Mouse (Mus musculus): Measurements from ENCODE around the gene Baiap3. TPM values are rescaled to one million over a fixed set of nuclear protein-coding genes. Genes with fewer than 3 reads are reported as not detected.
"Not testable (repeated sequence)": the region's sequence is repeated elsewhere in the genome, so short reads cannot be mapped to it uniquely, and the experiment has no call there.

Gene Baiap3
- polyA plus RNA-seq, 1 experiment from 2014 or later = 0.76 TPM

DNA sequence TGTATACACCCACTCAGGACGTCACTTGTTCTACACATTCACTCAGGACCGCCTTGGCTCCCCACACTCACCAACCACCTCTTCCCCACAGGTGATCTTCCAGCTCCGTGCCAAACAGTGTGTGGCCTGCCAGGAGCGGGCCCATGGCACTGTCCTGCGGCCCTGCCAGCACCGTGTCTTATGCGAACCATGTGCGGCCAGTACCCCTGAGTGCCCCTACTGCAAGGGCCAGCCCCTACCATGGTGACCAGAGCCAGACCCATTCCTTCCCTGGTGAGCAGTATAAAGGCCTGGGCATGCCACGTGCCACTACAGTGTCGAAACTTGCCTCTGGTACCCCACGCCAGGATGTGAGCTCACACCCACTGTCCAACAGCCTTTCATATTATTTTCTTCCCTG is 24.5 kb downstream of the Baiap3 start:
- H3K36me3 ChIP-seq (ENCODE audit: control insufficient read depth, insufficient read depth, low read length) = peaks cover 39% of the 10 kb centered on the region; the same call in 1 of the 2 replicates
- H3K4me2 ChIP-seq (replicated peaks; ENCODE audit: low read depth, low read length); H3K27me3 ChIP-seq (ENCODE audit: control insufficient read depth, insufficient read depth, low read length); H3K9ac ChIP-seq (ENCODE audit: low read depth, low read length); H3K27ac ChIP-seq (ENCODE audit: low read depth, low read length); H3K4me1 ChIP-seq (ENCODE audit: control insufficient read depth, insufficient read depth, low read length); H3K4me3 ChIP-seq (ENCODE audit: low read length); ATAC-seq (ENCODE audit: low FRiP score, low TSS enrichment); H3K9me3 ChIP-seq (ENCODE audit: control insufficient read depth, low read length): not testable (repeated sequence)
- WGBS = 83% methylated on average over 3 of the region's 11 CpGs

DNA sequence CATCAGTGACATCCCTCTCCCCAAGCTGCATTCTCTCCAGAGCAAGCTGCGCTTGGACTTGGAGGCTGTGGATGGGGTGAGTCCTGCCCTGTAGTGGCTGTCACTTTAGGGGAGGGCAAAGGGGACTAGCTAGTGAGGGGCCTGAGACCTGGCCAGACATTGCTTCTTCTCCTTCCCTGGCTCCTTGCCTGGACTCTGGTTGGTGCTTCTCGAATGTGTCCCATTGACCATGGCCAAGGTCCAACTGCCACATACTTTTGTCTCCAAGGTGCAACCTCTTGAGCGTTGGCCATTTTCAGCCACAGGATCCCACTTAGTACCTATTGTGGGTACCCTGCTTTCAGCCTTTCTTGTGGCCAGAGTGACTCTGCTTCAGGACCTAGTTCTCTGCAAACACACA is 25.5 kb downstream of the Baiap3 start:
- ATAC-seq (ENCODE audit: low FRiP score, low TSS enrichment) = no peak
- Histone ChIP-seq H3K4me1 (ENCODE audit: control insufficient read depth, insufficient read depth, low read length) (no peaks in the 10 kb centered on the region), H3K9ac (ENCODE audit: low read depth, low read length) (no peak overlapping the region), H3K27ac (ENCODE audit: low read depth, low read length) (no peak overlapping the region), H3K4me3 (ENCODE audit: low read length) (no peak overlapping the region), H3K4me2 (replicated peaks; ENCODE audit: low read depth, low read length) (no peak overlapping the region), H3K36me3 (ENCODE audit: control insufficient read depth, insufficient read depth, low read length) (peaks cover 35% of the 10 kb centered on the region; the same call in 1 of the 2 replicates), H3K27me3 (ENCODE audit: control insufficient read depth, insufficient read depth, low read length) (no peaks in the 10 kb centered on the region), H3K9me3 (ENCODE audit: control insufficient read depth, low read length) (no peaks in the 10 kb centered on the region)
- WGBS = 93% methylated on average over 3 of the region's 3 CpGs

DNA sequence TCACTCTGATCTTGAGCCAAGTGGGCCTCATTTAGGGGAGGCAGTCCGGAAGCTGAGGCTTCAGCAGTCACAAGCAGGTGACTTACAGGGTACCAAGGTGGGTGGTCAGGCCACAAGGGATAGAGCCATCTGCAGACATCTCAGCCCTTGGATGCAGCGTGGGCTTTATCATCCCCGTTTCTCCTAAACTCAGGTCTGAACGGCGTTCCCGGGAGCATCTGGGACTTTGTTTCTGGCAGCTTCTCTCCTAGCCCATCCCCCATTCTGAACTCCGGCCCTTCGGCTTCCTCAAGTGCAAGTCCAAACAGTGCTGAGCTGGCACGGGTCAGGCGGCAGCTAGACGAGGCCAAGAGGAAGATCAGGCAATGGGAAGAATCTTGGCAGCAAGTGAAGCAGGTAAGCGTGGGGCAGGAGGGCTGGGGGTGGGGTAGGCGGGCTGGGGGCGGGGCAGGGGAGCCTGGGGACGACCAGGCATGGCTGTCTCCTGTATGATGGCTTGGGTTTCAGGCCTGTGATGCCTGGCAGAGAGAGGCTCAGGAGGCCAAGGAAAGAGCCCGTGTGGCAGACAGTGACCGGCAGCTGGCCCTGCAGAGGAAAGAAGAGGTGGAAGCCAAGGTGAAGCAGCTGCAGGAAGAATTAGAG is 26.0 kb downstream of the Baiap3 start:
- not testable (repeated sequence) for ATAC-seq (ENCODE audit: low FRiP score, low TSS enrichment); H3K9me3 ChIP-seq (ENCODE audit: control insufficient read depth, low read length); H3K4me2 ChIP-seq (replicated peaks; ENCODE audit: low read depth, low read length); H3K4me3 ChIP-seq (ENCODE audit: low read length); H3K27ac ChIP-seq (ENCODE audit: low read depth, low read length); H3K27me3 ChIP-seq (ENCODE audit: control insufficient read depth, insufficient read depth, low read length); H3K4me1 ChIP-seq (ENCODE audit: control insufficient read depth, insufficient read depth, low read length); H3K9ac ChIP-seq (ENCODE audit: low read depth, low read length)
- peaks cover 29% of the 10 kb centered on the region; the same call in 1 of the 2 replicates for H3K36me3 ChIP-seq (ENCODE audit: control insufficient read depth, insufficient read depth, low read length)
- WGBS = 74% methylated on average over 12 of the region's 17 CpGs

DNA sequence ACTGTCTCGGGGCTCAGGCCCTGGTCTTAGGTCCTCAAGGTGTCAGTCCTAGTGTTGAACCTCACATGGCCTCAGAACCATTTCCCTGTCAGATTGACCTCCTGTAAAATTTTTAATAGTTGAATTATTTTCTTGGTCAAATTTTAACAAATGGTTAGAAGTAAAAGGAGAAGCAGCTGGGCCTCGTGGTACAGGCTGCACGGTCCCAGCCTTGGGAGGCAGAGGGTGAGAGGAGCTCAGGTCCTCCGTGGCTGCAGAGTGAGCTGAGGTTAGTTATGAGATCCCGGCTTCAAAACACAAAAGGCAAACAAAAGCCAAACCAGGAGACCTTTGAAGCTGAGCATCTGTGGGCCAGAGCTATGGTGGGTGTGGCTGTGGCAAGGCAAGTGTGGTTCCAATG is 28.2 kb downstream of the Baiap3 start:
- H3K9me3 ChIP-seq (ENCODE audit: control insufficient read depth, low read length) = no peaks in the 10 kb centered on the region
- WGBS = 88% methylated on average over 5 of the region's 5 CpGs
- no peak for ATAC-seq (ENCODE audit: low FRiP score, low TSS enrichment)
- H3K9ac ChIP-seq (ENCODE audit: low read depth, low read length) = no peak overlapping the region
- no peaks in the 10 kb centered on the region for H3K27me3 ChIP-seq (ENCODE audit: control insufficient read depth, insufficient read depth, low read length)
- peaks cover 20% of the 10 kb centered on the region; the same call in 1 of the 2 replicates for H3K36me3 ChIP-seq (ENCODE audit: control insufficient read depth, insufficient read depth, low read length)
- H3K4me3 ChIP-seq (ENCODE audit: low read length) = no peak overlapping the region
- no peak overlapping the region for H3K4me2 ChIP-seq (replicated peaks; ENCODE audit: low read depth, low read length)
- no peaks in the 10 kb centered on the region for H3K4me1 ChIP-seq (ENCODE audit: control insufficient read depth, insufficient read depth, low read length)
- H3K27ac ChIP-seq (ENCODE audit: low read depth, low read length) = no peak overlapping the region

DNA sequence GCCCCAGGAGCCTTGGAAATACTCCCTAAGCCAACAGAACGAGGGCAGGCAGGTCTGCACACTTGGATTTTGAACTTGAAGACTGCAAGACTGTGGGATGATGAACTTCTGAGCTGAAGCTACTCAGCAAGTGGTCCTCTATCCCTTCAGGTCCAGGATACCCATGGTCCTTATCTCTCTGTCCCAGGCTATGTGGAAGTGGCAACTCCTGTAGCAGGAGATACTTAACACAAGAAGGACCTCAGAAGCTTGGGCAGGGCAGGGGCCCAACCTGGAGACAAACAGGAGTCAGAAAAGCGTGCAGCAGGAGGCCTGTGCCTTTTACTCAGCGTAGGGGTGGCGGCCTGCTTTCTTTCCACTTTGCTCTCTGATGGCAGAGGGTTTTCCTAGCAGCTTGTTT is 30.5 kb downstream of the Baiap3 start:
- peaks cover 6% of the 10 kb centered on the region; the same call in 1 of the 2 replicates for H3K4me1 ChIP-seq (ENCODE audit: control insufficient read depth, insufficient read depth, low read length)
- no peak overlapping the region for H3K4me2 ChIP-seq (replicated peaks; ENCODE audit: low read depth, low read length)
- H3K4me3 ChIP-seq (ENCODE audit: low read length) = no peak overlapping the region
- no peak overlapping the region for H3K9ac ChIP-seq (ENCODE audit: low read depth, low read length)
- H3K27ac ChIP-seq (ENCODE audit: low read depth, low read length) = no peak overlapping the region
- ATAC-seq (ENCODE audit: low FRiP score, low TSS enrichment) = no peak
- no peaks in the 10 kb centered on the region for H3K9me3 ChIP-seq (ENCODE audit: control insufficient read depth, low read length)
- no peaks in the 10 kb centered on the region for H3K27me3 ChIP-seq (ENCODE audit: control insufficient read depth, insufficient read depth, low read length)
- WGBS = 84% methylated on average over 4 of the region's 4 CpGs
- peaks cover 13% of the 10 kb centered on the region; the same call in 1 of the 2 replicates for H3K36me3 ChIP-seq (ENCODE audit: control insufficient read depth, insufficient read depth, low read length)

DNA sequence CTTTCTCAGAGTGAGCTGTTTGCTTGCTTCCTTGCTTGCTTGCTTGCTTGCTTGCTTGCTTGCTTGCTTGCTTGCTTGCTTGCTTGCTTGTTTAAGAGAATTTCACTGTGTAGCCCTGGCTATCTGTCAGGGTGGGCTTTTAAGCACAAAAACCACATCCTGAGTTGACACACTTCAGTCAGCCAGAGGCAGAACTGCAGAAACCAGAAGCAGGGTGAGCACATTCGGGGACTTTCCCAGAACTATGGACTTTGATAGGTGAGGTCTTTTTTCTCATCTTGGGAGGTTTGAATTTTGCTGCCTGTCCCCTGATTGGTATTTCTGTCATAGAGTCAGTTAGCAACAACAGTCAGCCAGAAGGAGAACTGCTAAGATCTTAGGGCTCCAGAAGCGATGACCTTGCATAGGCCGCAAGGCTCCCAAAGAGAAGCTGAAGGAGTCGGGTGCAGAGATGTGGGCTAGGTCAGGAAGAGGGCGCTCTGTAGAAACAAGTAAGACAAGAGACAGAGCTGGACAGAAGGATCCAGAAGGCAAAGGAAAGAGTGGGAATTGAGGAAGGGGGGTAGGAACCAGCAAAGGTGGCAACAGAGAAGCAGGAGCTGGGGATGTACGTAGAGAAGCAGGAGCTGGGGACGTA is 31.5 kb downstream of the Baiap3 start:
- no peak overlapping the region for H3K9ac ChIP-seq (ENCODE audit: low read depth, low read length)
- no peaks in the 10 kb centered on the region for H3K9me3 ChIP-seq (ENCODE audit: control insufficient read depth, low read length)
- no peak overlapping the region for H3K4me3 ChIP-seq (ENCODE audit: low read length)
- ATAC-seq (ENCODE audit: low FRiP score, low TSS enrichment) = no peak
- WGBS = 90% methylated on average over 7 of the region's 7 CpGs
- no peak overlapping the region for H3K4me2 ChIP-seq (replicated peaks; ENCODE audit: low read depth, low read length)
- H3K36me3 ChIP-seq (ENCODE audit: control insufficient read depth, insufficient read depth, low read length) = peaks cover 9% of the 10 kb centered on the region; the same call in 1 of the 2 replicates
- H3K27ac ChIP-seq (ENCODE audit: low read depth, low read length) = no peak overlapping the region
- H3K27me3 ChIP-seq (ENCODE audit: control insufficient read depth, insufficient read depth, low read length) = no peaks in the 10 kb centered on the region
- peaks cover 6% of the 10 kb centered on the region; the same call in 1 of the 2 replicates for H3K4me1 ChIP-seq (ENCODE audit: control insufficient read depth, insufficient read depth, low read length)

DNA sequence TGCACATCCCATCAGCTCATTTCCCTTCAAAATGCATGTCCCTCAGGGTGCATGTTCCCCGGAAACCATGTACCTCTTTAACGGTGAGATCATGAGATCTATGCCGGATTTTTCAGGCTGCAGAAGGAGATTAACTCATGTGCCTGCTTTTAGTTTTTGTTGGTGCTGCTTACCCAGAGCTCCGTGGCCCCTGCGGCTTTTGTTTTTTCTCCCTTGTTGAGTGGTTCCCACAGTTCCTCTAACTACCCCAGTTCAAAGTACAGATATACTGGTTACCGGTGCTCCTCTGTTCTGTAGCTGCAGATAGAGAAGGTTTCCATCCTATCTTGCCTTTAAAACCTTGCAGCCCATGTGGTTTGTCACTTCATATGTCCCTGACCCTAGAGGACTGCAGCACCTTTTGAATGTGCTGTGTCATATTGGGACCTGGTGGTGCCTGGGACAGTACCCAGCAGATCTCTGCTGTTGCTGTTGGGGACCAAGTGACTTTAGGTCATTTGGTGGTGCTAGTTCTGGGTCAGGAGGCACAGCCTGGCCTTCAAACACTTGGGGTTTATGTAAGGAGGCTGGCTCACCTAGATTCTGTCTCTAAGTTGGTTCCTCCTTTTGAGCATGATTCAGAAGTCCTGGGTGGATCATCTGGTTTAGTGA is 33.1 kb downstream of the Baiap3 start:
- WGBS = 54% methylated on average over 6 of the region's 6 CpGs
- Histone ChIP-seq H3K27ac (ENCODE audit: low read depth, low read length) (no peak overlapping the region), H3K27me3 (ENCODE audit: control insufficient read depth, insufficient read depth, low read length) (no peaks in the 10 kb centered on the region), H3K36me3 (ENCODE audit: control insufficient read depth, insufficient read depth, low read length) (peaks cover 9% of the 10 kb centered on the region), H3K4me3 (ENCODE audit: low read length) (peak overlapping the region; percentile 5; the same call in 1 of the 2 replicates), H3K4me2 (replicated peaks; ENCODE audit: low read depth, low read length) (peak overlapping the region; percentile 28; the same call in 1 of the 2 replicates), H3K9me3 (ENCODE audit: control insufficient read depth, low read length) (no peaks in the 10 kb centered on the region), H3K9ac (ENCODE audit: low read depth, low read length) (no peak overlapping the region), H3K4me1 (ENCODE audit: control insufficient read depth, insufficient read depth, low read length) (peaks cover 6% of the 10 kb centered on the region; the same call in 1 of the 2 replicates)
- ATAC-seq (ENCODE audit: low FRiP score, low TSS enrichment) = no peak

DNA sequence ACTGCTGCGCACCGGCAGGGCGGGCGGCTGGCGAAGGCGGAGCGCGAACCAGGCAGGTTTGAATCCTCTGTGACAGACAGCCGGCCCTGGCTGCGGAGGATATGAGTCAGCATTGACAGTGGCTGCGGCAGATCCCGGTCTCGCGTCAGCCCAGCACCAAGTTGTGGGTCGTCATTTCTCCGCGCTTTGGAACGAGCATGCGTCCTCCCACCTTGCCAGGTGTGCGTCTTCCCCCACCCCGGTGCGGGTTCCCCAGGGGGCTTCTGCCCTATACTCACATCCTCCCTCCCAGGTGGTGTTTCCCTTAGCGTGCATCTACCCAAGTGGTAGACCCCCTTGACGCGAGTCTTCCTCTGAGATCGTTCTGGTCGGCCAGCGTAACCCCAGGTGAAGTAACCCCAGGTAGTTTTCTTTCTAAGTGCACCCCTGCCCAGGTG is 33.6 kb downstream of the Baiap3 start:
- H3K27me3 ChIP-seq (ENCODE audit: control insufficient read depth, insufficient read depth, low read length); H3K9me3 ChIP-seq (ENCODE audit: control insufficient read depth, low read length); H3K27ac ChIP-seq (ENCODE audit: low read depth, low read length); H3K9ac ChIP-seq (ENCODE audit: low read depth, low read length); H3K4me1 ChIP-seq (ENCODE audit: control insufficient read depth, insufficient read depth, low read length): not testable (repeated sequence)
- Histone ChIP-seq H3K4me3 (ENCODE audit: low read length) (peak overlapping the region; percentile 41), H3K36me3 (ENCODE audit: control insufficient read depth, insufficient read depth, low read length) (peaks cover 11% of the 10 kb centered on the region), H3K4me2 (replicated peaks; ENCODE audit: low read depth, low read length) (peak overlapping the region; percentile 83)
- 21% methylated on average over 12 of the region's 28 CpGs for WGBS
- peak; percentile 82 for ATAC-seq (ENCODE audit: low FRiP score, low TSS enrichment)
